Mouse (Mus musculus) kidney, adult 8-10 months (tissue): ENCODE results near the gene Gm21750.
"Not testable (repeated sequence)": the region's sequence is repeated elsewhere in the genome, so short reads cannot be mapped to it uniquely, and the experiment has no call there.

ENCODE experiments used
- DNase-seq, 2 experiments: peaks; one replicate each; pipeline ENCODE4 v3.0.0; 2022

Gm21750 gene

DNA sequence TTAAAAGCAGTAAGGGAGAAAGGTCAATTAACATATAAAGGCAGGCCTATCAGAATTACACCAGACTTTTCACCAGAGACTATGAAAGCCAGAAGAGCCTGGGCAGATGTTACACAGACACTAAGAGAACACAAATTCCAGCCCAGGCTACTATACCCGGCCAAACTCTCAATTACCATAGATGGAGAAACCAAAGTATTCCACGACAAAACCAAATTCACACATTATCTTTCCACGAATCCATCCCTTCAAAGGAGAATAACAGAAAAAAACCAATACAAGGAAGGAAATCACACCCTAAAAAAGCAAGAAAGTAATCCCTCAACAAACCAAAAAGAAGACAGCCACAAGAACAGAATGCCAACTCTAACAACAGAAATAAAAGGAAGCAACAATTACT is at the start of gene Gm21750:
Gene Gm21750 (plus strand): TSS at position 301 of the 400 bp plus-strand sequence.
- not testable (repeated sequence) for DNase-seq

DNA sequence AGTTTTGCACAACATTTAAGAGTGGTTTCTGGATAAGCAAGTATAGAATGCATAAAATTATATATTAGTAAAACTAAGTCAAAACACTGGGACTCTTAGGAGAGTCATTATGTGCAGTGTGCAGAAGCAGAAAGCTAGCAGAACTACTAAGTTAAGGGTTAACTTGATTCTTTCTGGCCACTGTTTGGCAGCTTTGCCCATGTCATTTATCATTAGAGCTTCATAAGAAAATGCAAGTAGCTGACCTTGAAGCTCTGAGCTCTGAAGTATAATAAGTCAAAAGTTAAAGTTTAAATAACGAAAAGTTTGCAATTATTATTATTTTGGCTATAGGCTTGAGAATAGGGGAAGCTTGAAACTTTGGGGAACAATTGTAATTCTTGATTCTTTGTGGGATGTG is 46.1 kb upstream of the Gm21750 start:
- DNase-seq, result peak; percentile 22 to 26

- no peak for DNase-seq
Observed at GRCm38 (mm10) chr14:73620880-73621279, 40.1 kb upstream of the Gm21750 start.

DNA sequence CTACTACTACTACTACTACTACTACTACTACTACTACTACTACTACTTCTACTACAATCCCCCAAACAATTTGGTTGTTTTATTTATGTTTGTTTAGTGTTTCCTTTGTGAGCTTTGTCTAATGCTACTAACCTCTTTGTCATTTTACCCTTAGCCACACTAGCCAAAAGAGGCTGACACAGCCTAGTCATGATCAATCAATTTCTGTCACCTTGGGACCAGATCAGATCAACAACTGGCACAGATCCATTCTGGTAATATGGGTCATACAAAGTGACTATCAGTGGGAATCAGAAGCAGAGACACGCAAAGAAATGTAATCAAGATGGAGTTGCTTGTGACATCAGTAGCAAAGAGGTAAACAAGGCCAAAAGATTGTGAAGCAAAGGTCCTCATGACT is 38.0 kb upstream of the Gm21750 start:
- no peak for DNase-seq

GRCm38 (mm10) chr14:73625469-73625868 is 35.6 kb upstream of the Gm21750 start:
- peak in 1 of 2 experiments; percentile 15 for DNase-seq

DNA sequence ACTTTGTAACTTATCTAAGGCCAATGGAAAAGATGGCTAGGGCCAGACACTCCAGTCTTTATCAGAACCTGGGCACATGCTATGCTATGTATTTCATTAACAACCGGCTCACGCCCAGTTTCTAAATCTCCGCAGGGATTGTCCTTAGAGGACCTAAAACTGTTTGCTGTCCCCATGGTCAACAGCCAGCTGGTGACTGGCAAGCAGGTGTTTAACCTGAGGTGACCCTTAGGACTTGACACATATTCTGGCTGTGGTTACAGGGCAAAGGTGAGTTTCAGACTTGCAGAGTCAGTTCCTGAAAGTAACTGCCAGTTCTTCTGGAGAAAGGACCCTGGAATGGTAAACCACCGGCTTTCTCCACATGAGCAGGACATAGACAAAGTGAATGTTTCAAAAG is 29.5 kb upstream of the Gm21750 start:
- peak; percentile 69 to 79 for DNase-seq

DNA sequence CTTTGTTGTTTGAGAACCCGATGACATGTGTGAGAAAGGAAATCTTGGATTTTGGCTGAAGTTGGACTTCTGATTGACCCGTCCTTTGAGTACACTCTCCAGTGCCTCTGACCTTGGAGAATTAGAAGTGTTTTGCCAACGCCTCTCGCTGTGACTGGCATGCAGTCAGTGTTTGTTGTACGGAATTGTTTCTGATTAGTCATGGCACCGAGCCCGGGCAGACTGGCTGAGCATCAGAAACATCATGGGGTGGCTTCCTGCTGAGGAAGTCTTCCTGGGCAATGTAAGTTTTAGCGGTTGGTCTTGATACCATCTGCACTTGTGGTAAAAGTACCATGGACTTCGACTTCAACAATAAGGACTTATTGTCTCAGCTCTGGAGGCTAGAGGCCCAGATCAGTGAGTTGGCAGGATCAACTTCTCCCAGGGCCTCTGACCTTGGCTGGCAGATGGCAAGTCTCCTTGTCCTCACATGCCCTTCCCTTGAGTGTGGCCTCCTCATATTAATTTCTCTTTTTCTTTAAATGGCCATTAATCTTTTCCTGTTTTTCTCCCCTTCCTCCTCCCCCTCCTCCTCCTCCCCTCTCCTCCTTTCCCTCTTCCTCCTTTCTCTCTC is 28.3 kb upstream of the Gm21750 start:
- peak; percentile 57 to 60 for DNase-seq

GRCm38 (mm10) chr14:73634356-73634755 is 26.7 kb upstream of the Gm21750 start:
- DNase-seq, result peak in 1 of 2 experiments; percentile 22

GRCm38 (mm10) chr14:73637460-73637859 is 23.6 kb upstream of the Gm21750 start:
- DNase-seq, result peak in 1 of 2 experiments; percentile 26

DNA sequence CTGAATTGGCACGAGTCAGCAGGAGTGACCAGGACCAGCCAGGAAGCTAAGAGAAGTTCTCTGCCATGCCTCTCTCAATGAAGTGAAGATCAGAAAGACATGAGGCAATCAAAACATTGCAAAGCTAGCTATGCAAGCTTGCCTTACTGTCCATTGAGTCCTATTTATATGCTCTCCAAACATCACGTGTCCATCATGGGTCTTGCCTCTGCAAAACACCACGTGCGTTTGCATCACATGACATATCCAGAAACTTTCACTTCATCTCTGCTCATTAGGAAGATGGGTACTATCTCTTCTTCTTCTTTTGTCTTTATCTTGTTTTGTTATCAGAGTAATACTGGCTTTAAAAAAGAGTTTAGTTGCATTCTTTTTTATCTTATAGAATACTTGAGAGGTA is 10.8 kb upstream of the Gm21750 start:
- DNase-seq, result no peak

DNA sequence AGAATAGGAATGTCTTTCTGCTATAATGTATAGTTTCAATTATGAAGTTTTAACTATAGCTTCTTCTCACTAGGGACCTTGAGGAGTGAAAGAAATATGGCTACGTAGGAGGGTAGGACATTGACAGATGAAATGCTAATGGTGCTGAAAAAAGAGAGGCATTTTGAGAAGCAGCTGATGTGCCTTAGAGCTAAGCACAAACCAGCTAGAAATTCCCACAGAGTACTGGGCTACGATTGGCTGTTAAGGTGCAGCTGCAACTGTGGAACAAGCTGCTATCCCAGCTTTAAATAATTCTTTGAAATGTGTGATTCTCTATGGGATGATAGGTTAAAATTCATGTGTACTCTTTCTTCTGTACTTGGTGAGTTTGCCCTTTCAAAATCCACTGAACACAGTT is 9.1 kb downstream of the Gm21750 start:
- DNase-seq, result no peak

DNA sequence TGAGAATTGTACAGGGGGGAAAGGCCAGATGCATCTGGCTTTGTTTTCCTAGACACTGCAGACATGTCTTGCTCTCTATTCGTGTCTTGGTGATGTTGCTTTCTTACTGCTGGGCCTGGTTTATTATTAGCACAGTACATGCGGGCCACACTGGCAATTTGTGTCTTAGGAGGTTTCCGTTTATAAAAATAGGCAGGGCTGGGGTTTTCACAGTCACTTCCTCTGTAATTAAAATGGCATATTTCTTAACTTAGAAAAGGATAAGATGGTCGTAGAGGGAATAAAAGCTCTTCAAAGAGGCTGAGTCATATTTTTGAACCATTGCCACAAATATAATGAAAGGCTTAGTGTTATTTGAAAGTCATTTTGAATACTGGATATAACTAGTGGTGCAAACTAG is 26.7 kb downstream of the Gm21750 start:
- no peak for DNase-seq

DNA sequence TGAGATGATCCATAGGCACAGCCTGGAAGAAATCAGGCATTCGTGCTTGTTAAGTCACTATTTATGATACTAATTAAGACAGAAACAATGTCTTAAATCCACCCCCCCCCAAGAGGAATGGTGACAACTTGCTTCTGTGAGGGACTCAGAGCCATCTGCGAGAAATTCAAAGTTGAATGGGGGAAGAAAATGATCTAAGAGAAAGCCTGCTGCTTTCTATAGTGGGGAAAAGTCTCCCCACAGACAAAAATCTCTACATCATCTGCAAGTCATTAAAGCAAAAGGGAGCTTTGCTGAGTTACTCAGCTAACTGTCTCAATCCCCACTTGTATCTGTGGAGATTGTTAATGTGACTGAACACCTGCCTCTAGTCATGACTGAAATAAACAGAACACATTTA is 27.4 kb downstream of the Gm21750 start:
- no peak for DNase-seq

DNA sequence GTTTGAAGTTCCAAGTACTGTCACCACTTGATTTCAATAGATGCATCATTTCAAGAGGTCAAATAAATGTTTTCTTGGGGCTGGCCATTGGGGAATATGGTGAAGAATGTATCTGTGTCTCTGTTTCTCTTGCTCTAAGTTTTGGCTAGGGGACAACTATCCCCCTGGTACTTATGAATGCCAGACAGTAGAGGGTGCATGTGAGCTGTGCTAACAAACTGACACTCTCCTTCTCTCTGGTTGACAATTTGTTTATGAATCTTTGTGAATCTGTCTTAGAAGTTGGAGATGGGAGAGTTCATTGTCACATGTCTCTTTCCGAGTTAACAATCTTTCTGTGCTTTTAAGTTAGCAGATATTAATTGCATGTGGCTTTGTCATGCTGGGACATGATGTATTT is 39.2 kb downstream of the Gm21750 start:
- DNase-seq, result no peak

GRCm38 (mm10) chr14:73709412-73710110 is 48.5 kb downstream of the Gm21750 start:
- DNase-seq, result no peak
